Mouse (Mus musculus): ENCODE measurements around the gene Fam114a1. TPM values are rescaled to one million over a fixed set of nuclear protein-coding genes. Genes with fewer than 3 reads are reported as not detected.

Gene Fam114a1
- polyA plus RNA-seq (2017; shearing (Covaris generic)): 1.9 TPM

DNA sequence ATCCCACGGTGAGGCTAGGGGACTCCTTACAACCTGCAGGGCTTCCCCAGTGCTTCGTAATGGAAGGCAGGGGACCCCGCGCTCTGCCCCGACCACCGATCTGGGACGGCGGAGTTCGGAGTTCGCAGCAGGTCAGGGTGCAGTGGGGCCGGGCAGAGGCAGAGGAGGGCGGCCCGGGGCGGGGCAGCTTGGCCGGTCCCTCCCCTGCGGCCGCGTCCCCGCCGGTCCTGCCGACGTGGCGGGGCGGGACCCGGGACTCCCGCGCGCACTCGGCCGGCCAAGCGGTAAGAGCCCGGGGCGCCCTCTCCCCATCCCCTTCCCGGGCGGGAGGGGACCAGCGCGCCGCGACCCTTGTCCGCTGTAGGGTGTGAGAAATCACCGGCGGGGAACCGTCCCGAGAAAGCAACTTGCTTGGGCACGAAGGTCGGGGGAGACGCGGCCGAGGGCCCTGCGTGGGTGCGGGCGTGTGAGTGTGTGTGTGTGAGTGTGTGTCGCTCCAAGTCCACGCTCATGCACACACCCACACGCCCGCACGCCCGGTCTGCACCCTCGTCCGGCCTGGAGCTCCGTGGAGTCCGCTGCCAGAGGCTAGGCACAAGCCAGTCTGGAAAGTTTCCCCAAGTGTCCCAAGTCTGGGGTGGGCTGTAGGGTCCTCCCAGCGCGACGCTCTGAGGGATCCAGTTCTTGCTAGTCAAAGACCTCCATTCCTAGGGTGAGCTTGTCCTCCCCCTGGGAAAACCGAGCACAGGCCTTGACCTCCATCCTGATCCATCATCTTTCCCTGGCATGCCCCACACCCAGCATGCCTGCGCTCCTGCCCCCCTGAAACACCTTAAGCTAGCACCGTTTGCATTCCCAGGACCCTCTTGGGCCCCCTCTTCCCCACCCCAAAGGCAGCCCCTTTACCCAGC is at the start of gene Fam114a1:
Gene Fam114a1 (plus strand): TSS at position 211 of the 911 bp plus-strand sequence.

DNA sequence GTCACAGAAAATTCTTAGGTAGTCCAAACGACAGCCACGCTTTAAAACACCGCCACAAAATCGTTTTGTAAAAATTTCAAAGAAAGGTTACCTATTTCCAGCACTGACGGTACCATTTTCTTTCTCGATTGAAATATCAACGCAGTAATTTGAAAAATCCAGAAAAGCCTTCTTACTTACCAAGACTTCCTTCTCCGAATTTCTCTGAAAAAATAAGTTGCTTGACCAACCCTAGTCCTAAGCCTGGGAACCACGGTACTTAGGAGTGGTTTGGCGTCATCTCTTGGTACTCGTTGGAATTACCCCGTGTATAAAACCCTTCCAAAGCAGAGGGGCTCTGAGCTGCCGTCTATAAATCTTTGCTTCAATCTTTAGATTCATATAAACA is 10.0 kb upstream of the Fam114a1 start, which contains the start of gene Tlr6:
Gene Tlr6 (minus strand): TSS at position 255 of the 388 bp plus-strand sequence.

Other genes starting within 250 kb of the Fam114a1 start
- 40.7 TPM for gene Klf3, start 166.7 kb upstream of the Fam114a1 start, polyA plus RNA-seq (2017; shearing (Covaris generic))
- gene Tlr1, start 36.5 kb upstream of the Fam114a1 start, polyA plus RNA-seq (2017; shearing (Covaris generic)): 110 TPM
- gene Tlr6, start 10.0 kb upstream of the Fam114a1 start, polyA plus RNA-seq (2017; shearing (Covaris generic)): 6.9 TPM
- 22.2 TPM for gene Tmem156, start 122.1 kb downstream of the Fam114a1 start, polyA plus RNA-seq (2017; shearing (Covaris generic))
- gene Klhl5, start 137.5 kb downstream of the Fam114a1 start, polyA plus RNA-seq (2017; shearing (Covaris generic)): 2.1 TPM
- gene Wdr19, start 229.6 kb downstream of the Fam114a1 start, polyA plus RNA-seq (2017; shearing (Covaris generic)): 6.8 TPM

Data from activated CD4-positive, CD25-positive, alpha-beta regulatory T cell, adult 9 weeks (primary cell).